Mouse (Mus musculus): ENCODE results near the gene Gm49369. TPM values are rescaled to one million over a fixed set of nuclear protein-coding genes. Genes with fewer than 3 reads are reported as not detected.
A peak's percentile ranks its signal among the peaks of the same experiment; 100 is the strongest.
"Not testable (repeated sequence)": the region's sequence is repeated elsewhere in the genome, so short reads cannot be mapped to it uniquely, and the experiment has no call there.

Gene Gm49369
- total RNA-seq, 2 experiments from 2014 or later = 1.0 to 4.1 TPM

- intact Hi-C loops (cut with DNase I; ENCODE audit: low total_unique reads) = no loop called here
- DNase-seq = no peak
These were observed 42.0 kb downstream of the Gm49369 start for GRCm38 (mm10) chr7:142340269-142340970.

- intact Hi-C loops (cut with DNase I; ENCODE audit: low total_unique reads) = loop anchor here (5.0 to 10.0 kb wide), 2 partner anchors 92 to 340 kb away; no protein-coding TSS in a partner anchor
- peak; percentile 26 for DNase-seq
These were observed 47.3 kb downstream of the Gm49369 start for GRCm38 (mm10) chr7:142335151-142335550.

- intact Hi-C loops (cut with DNase I; ENCODE audit: low total_unique reads) = loop anchor here (10.0 kb wide), 1 partner anchor 341 kb away; no protein-coding TSS in a partner anchor
- peak; percentile 88 for DNase-seq
These were observed 48.2 kb downstream of the Gm49369 start for GRCm38 (mm10) chr7:142334246-142334645.

GRCm38 (mm10) chr7:142332741-142333140, 49.7 kb downstream of the Gm49369 start:
- not testable (repeated sequence) for DNase-seq
- intact Hi-C loops (cut with DNase I; ENCODE audit: low total_unique reads) = loop anchor here (10.0 kb wide), 1 partner anchor 342 kb away; no protein-coding TSS in a partner anchor

GRCm38 (mm10) chr7:142331281-142331680, 51.2 kb downstream of the Gm49369 start:
- intact Hi-C loops (cut with DNase I; ENCODE audit: low total_unique reads) = loop anchor here (10.0 kb wide), 1 partner anchor 344 kb away; no protein-coding TSS in a partner anchor

GRCm38 (mm10) chr7:142330271-142330724, 52.2 kb downstream of the Gm49369 start:
- intact Hi-C loops (cut with DNase I; ENCODE audit: low total_unique reads) = loop anchor here (10.0 kb wide), 1 partner anchor 345 kb away; no protein-coding TSS in a partner anchor
- DNase-seq = peak; percentile 50

More at GRCm38 (mm10) chr7:142331281-142331680, 51.2 kb downstream of the Gm49369 start:
- no peak for DNase-seq

- intact Hi-C loops (cut with DNase I; ENCODE audit: low total_unique reads) = no loop called here
These were observed 54.0 kb downstream of the Gm49369 start for GRCm38 (mm10) chr7:142328507-142328906.

GRCm38 (mm10) chr7:142326714-142327445, 55.6 kb downstream of the Gm49369 start:
- no peak for DNase-seq
- intact Hi-C loops (cut with DNase I; ENCODE audit: low total_unique reads) = no loop called here

More at GRCm38 (mm10) chr7:142328507-142328906, 54.0 kb downstream of the Gm49369 start:
- no peak for DNase-seq

GRCm38 (mm10) chr7:142323396-142324117, 58.9 kb downstream of the Gm49369 start:
- intact Hi-C loops (cut with DNase I; ENCODE audit: low total_unique reads) = no loop called here
- DNase-seq = no peak

- intact Hi-C loops (cut with DNase I; ENCODE audit: low total_unique reads) = no loop called here
- DNase-seq = no peak
These were observed 59.8 kb downstream of the Gm49369 start for GRCm38 (mm10) chr7:142322641-142323040.

- intact Hi-C loops (cut with DNase I; ENCODE audit: low total_unique reads); DNase-seq: not testable (repeated sequence)
These were observed 60.7 kb downstream of the Gm49369 start for GRCm38 (mm10) chr7:142321637-142322306.

Other genes with a start within 250 kb of the Gm49369 start
- gene Gm39115, start 246.6 kb downstream of the Gm49369 start, total RNA-seq (2021) = not detected
- not detected for gene Gm45337, start 238.1 kb downstream of the Gm49369 start, total RNA-seq (2021)
- gene Gm29735, start 225.6 kb downstream of the Gm49369 start, total RNA-seq (2021) = not detected
- not detected for gene Gm4553, start 216.9 kb downstream of the Gm49369 start, total RNA-seq (2021)
- gene Krtap5-2, start 206.7 kb downstream of the Gm49369 start, total RNA-seq (2021) = not detected
- gene Gm10153, start 192.3 kb downstream of the Gm49369 start, total RNA-seq (2021) = not detected
- gene Krtap5-3, start 181.3 kb downstream of the Gm49369 start, total RNA-seq (2021) = not detected
- gene Gm7579, start 170.8 kb downstream of the Gm49369 start, total RNA-seq (2021) = not detected
- not detected for gene Krtap5-5, start 152.7 kb downstream of the Gm49369 start, total RNA-seq (2021)
- gene Gm40460, start 141.6 kb downstream of the Gm49369 start, total RNA-seq (2021) = not detected
- not detected for gene Gm2431, start 124.3 kb downstream of the Gm49369 start, total RNA-seq (2021)
- not detected for gene Gm4559, start 108.3 kb downstream of the Gm49369 start, total RNA-seq (2021)
- gene Krtap5-1, start 85.5 kb downstream of the Gm49369 start, total RNA-seq (2021) = not detected
- gene Krtap5-4, start 79.1 kb downstream of the Gm49369 start, total RNA-seq (2021) = not detected
- 1 to 10 TPM; 6.7 to 8.4 TPM for gene Ifitm10, start 8.9 kb downstream of the Gm49369 start, total RNA-seq (2021)
- 100 to 1,000 TPM; 268 to 284 TPM for gene Ctsd, start 5.4 kb upstream of the Gm49369 start, total RNA-seq (2021)
- not detected for gene Syt8, start 52.2 kb upstream of the Gm49369 start, total RNA-seq (2021)
- over 10,000 TPM; 14,029 to 14,677 TPM for gene Tnni2, start 59.1 kb upstream of the Gm49369 start, total RNA-seq (2021)
- gene Lsp1, start 78.1 kb upstream of the Gm49369 start, total RNA-seq (2021) = 10 to 100 TPM; 22.2 to 35.0 TPM
- gene Tnnt3, start 116.2 kb upstream of the Gm49369 start, total RNA-seq (2021) = over 10,000 TPM; 22,199 to 23,470 TPM
- 1 to 10 TPM; 5.0 to 5.2 TPM for gene Mrpl23, start 150.0 kb upstream of the Gm49369 start, total RNA-seq (2021)

Measured in gastrocnemius, postnatal 14 days (tissue).